Mouse (Mus musculus): Measurements from ENCODE around the gene Plxnc1. TPM values are rescaled to one million over a fixed set of nuclear protein-coding genes. Genes with fewer than 3 reads are reported as not detected.

Gene Plxnc1
- total and polyA plus RNA-seq, 2 experiments, result 2.7 to 13.9 TPM

DNA sequence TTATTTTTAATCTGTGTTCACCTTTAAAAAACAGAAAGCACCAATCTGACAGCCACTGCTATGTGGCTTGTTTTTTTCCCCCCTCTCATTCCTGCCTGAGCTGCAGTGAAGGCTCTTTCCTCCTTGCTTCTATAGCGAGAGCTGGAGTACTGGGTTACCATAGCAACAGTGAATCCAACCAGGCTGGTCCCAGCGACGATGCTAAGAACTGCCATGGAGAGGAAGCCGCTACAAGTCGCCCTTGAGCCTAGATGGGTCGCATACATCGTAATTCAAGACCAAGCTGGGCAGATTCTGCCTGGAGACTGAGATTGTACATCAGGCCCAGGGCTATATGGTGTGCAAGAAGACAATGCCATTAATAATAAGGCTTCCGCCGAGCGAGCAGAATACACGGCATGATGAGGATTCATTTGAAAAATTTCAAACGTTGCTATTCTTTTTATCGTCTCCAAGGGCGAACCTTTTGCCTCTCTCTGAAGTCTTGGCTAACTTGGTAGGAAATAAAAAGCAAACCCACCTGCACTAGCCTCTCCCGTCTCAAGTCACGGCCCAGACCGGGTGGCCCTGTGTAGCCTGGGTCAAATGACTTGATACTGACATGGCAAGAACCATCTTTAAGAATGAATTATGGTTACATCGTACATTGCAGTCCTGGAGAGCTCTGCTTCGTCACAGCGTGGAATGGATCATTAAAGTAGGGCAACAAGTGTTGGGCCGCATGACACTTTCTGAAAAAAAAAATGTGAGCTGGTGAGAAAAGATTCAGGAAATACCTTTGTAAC is 38.8 kb downstream of the Plxnc1 start:
- whole genome bisulfite sequencing, result 54% methylated on average over 21 of the region's 21 CpGs
- no peaks in the 10 kb centered on the region; the same call in 1 of the 2 replicates for H3K27me3 ChIP-seq (ENCODE audit: control insufficient read depth, insufficient read depth, low read length)
- TF ChIP-seq CTCF (IDR thresholded peaks at IDR 0.05; ENCODE audit: low read depth, low read length) (no peak), POLR2A (IDR thresholded peaks at IDR 0.05; ENCODE audit: extremely low read depth, insufficient read depth, low read length) (no peak)
- H3K4me1 ChIP-seq (ENCODE audit: control insufficient read depth, insufficient read depth, low read length), result no peaks in the 10 kb centered on the region; the same call in 1 of the 2 replicates
- H3K9ac ChIP-seq (ENCODE audit: low read depth, low read length), result no peak overlapping the region
- no peak overlapping the region for H3K27ac ChIP-seq (replicated peaks; ENCODE audit: insufficient read depth, low read depth, low read length)
- H3K4me3 ChIP-seq (ENCODE audit: insufficient read depth, low read depth, low read length), result no peak overlapping the region
- H3K79me2 ChIP-seq (ENCODE audit: control insufficient read depth, insufficient read depth, low read length), result no peaks in the 10 kb centered on the region
- no peaks in the 10 kb centered on the region for H3K36me3 ChIP-seq (ENCODE audit: control insufficient read depth, insufficient read depth, low read length)
- DNase-seq (ENCODE audit: extremely low read depth, low read depth, low spot score), result no peak

DNA sequence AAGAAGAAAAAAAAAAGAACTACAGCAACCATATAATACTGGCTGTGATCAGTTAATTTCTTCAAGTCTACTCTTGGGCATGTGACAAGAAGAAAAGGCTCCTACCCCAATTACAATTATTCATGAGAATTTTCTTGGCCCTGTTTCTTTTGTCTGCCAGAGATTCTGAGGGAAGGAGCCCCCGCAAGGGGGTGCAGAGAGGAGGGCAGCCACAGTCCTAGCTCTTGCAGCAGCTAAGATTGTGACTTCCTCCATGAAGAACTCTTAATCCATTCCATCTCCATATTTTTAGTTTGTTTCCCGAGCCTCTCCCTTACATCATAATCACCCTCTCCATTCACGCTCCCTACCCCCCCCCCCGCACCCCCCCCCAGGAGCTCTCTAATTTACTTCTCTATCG is 39.4 kb downstream of the Plxnc1 start:
- DNase-seq (ENCODE audit: extremely low read depth, low read depth, low spot score), result no peak
- no peaks in the 10 kb centered on the region for H3K36me3 ChIP-seq (ENCODE audit: control insufficient read depth, insufficient read depth, low read length)
- H3K27ac ChIP-seq (replicated peaks; ENCODE audit: insufficient read depth, low read depth, low read length), result no peak overlapping the region
- H3K27me3 ChIP-seq (ENCODE audit: control insufficient read depth, insufficient read depth, low read length), result no peaks in the 10 kb centered on the region; the same call in 1 of the 2 replicates
- H3K9ac ChIP-seq (ENCODE audit: low read depth, low read length), result no peak overlapping the region
- no peaks in the 10 kb centered on the region for H3K79me2 ChIP-seq (ENCODE audit: control insufficient read depth, insufficient read depth, low read length)
- 67% methylated on average over 2 of the region's 5 CpGs for WGBS
- TF ChIP-seq POLR2A (IDR thresholded peaks at IDR 0.05; ENCODE audit: extremely low read depth, insufficient read depth, low read length), result no peak
- no peak for TF ChIP-seq CTCF (IDR thresholded peaks at IDR 0.05; ENCODE audit: low read depth, low read length)
- H3K4me1 ChIP-seq (ENCODE audit: control insufficient read depth, insufficient read depth, low read length), result no peaks in the 10 kb centered on the region; the same call in 1 of the 2 replicates
- no peak overlapping the region for H3K4me3 ChIP-seq (ENCODE audit: insufficient read depth, low read depth, low read length)

DNA sequence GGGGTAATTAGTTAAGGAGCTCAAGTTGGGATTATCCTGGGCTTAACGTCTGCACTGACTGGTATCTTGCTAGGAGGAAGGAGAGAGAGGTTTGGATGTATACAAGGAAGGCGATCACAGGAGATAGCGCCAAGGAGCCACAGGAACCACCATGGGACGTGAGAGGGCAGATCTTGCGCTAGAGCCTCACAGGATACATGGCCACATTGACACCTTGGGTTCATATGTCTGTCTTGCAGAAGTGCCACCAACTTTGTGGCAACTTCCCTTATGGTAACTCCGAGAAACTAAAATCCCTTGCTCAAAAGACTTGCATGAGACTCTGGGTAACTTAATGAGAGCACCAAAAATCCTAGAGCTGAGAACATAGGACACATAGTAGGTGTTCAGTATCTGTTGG is 47.7 kb downstream of the Plxnc1 start:
- Histone ChIP-seq H3K79me2 (ENCODE audit: control insufficient read depth, insufficient read depth, low read length) (no peaks in the 10 kb centered on the region), H3K36me3 (ENCODE audit: control insufficient read depth, insufficient read depth, low read length) (no peaks in the 10 kb centered on the region), H3K27me3 (ENCODE audit: control insufficient read depth, insufficient read depth, low read length) (no peaks in the 10 kb centered on the region), H3K27ac (replicated peaks; ENCODE audit: insufficient read depth, low read depth, low read length) (no peak overlapping the region), H3K4me3 (ENCODE audit: insufficient read depth, low read depth, low read length) (no peak overlapping the region), H3K4me1 (ENCODE audit: control insufficient read depth, insufficient read depth, low read length) (no peaks in the 10 kb centered on the region; the same call in 1 of the 2 replicates), H3K9ac (ENCODE audit: low read depth, low read length) (no peak overlapping the region)
- TF ChIP-seq POLR2A (IDR thresholded peaks at IDR 0.05; ENCODE audit: extremely low read depth, insufficient read depth, low read length), result no peak
- no peak for TF ChIP-seq CTCF (IDR thresholded peaks at IDR 0.05; ENCODE audit: low read depth, low read length)
- no peak for DNase-seq (ENCODE audit: extremely low read depth, low read depth, low spot score)
- WGBS, result 92% methylated on average over 6 of the region's 6 CpGs

DNA sequence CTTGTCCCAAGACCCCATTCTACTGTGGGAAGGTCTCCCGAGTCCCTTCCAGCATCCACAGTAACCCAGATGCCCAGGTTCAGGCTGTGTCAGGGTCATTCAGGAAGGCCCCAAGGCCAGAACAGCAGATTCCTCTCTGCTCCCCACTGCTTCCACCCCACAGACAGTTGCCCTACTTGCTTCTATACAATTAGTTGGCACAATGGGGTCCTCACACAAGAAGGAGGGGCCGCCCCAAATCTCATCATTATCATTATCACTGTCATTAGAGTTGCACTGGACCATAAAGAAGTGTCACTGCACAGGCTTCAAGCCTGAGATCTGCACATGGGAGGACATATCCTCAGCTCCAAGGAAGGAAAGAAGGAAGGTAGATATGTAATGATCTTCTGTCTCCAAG is 48.3 kb downstream of the Plxnc1 start:
- Histone ChIP-seq H3K27me3 (ENCODE audit: control insufficient read depth, insufficient read depth, low read length) (no peaks in the 10 kb centered on the region), H3K79me2 (ENCODE audit: control insufficient read depth, insufficient read depth, low read length) (no peaks in the 10 kb centered on the region), H3K4me3 (ENCODE audit: insufficient read depth, low read depth, low read length) (no peak overlapping the region), H3K9ac (ENCODE audit: low read depth, low read length) (no peak overlapping the region), H3K36me3 (ENCODE audit: control insufficient read depth, insufficient read depth, low read length) (no peaks in the 10 kb centered on the region), H3K27ac (replicated peaks; ENCODE audit: insufficient read depth, low read depth, low read length) (no peak overlapping the region), H3K4me1 (ENCODE audit: control insufficient read depth, insufficient read depth, low read length) (no peaks in the 10 kb centered on the region; the same call in 1 of the 2 replicates)
- TF ChIP-seq POLR2A (IDR thresholded peaks at IDR 0.05; ENCODE audit: extremely low read depth, insufficient read depth, low read length) (no peak), CTCF (IDR thresholded peaks at IDR 0.05; ENCODE audit: low read depth, low read length) (no peak)
- WGBS, result 89% methylated on average over 2 of the region's 2 CpGs
- DNase-seq (ENCODE audit: extremely low read depth, low read depth, low spot score), result no peak

DNA sequence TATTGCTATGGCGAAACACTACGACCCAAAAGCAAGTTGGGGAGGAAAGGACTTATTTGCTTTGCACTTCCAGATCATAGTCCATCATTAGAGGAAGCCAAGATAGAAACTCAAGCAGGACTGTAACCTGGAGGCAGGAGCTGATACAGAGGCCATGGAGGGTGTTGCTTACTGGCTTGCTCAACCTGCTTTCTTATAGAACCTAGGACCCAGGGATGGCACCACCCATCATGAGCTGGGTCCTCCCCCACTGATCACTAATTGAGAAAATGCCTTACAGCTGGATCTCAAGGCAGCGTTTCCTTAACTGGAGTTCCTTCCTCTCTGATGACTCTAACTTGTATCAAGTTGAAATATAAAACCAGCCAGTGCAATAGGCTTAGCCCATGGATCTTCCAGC is 48.8 kb downstream of the Plxnc1 start:
- WGBS, result 63% methylated on average over 3 of the region's 3 CpGs
- no peaks in the 10 kb centered on the region for H3K79me2 ChIP-seq (ENCODE audit: control insufficient read depth, insufficient read depth, low read length)

DNA sequence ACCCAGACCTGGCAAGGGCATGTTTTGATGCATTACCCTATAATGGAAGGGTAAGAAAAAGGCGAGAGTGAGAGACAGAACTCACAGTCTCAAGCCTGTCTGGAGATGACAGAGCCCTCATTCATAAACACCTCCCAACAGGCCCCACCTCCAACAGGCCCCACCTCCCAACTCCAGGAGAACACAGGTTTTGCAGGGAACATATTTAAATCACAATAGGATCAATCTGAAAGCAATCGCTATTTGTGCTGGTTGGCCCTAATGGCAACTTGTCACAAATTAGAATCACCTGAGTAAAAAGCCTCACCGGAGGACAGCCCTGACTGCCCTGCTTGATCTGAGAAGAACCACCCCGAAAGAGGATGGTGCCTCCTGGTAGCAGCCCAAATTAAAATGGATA is 54.9 kb downstream of the Plxnc1 start:
- H3K36me3 ChIP-seq (ENCODE audit: control insufficient read depth, insufficient read depth, low read length), result no peaks in the 10 kb centered on the region
- TF ChIP-seq CTCF (IDR thresholded peaks at IDR 0.05; ENCODE audit: low read depth, low read length), result no peak
- TF ChIP-seq POLR2A (IDR thresholded peaks at IDR 0.05; ENCODE audit: extremely low read depth, insufficient read depth, low read length), result no peak
- H3K27ac ChIP-seq (replicated peaks; ENCODE audit: insufficient read depth, low read depth, low read length), result no peak overlapping the region
- no peaks in the 10 kb centered on the region for H3K79me2 ChIP-seq (ENCODE audit: control insufficient read depth, insufficient read depth, low read length)
- 84% methylated on average over 4 of the region's 4 CpGs for WGBS
- no peak overlapping the region for H3K4me3 ChIP-seq (ENCODE audit: insufficient read depth, low read depth, low read length)
- H3K27me3 ChIP-seq (ENCODE audit: control insufficient read depth, insufficient read depth, low read length), result no peaks in the 10 kb centered on the region
- no peak overlapping the region for H3K9ac ChIP-seq (ENCODE audit: low read depth, low read length)
- no peaks in the 10 kb centered on the region for H3K4me1 ChIP-seq (ENCODE audit: control insufficient read depth, insufficient read depth, low read length)
- DNase-seq (ENCODE audit: extremely low read depth, low read depth, low spot score), result no peak

More for the DNA sequence above, 48.8 kb downstream of the Plxnc1 start:
- H3K27ac ChIP-seq (replicated peaks; ENCODE audit: insufficient read depth, low read depth, low read length), result no peak overlapping the region
- no peaks in the 10 kb centered on the region; the same call in 1 of the 2 replicates for H3K4me1 ChIP-seq (ENCODE audit: control insufficient read depth, insufficient read depth, low read length)
- H3K9ac ChIP-seq (ENCODE audit: low read depth, low read length), result no peak overlapping the region
- no peak for TF ChIP-seq POLR2A (IDR thresholded peaks at IDR 0.05; ENCODE audit: extremely low read depth, insufficient read depth, low read length)
- TF ChIP-seq CTCF (IDR thresholded peaks at IDR 0.05; ENCODE audit: low read depth, low read length), result no peak
- no peaks in the 10 kb centered on the region for H3K36me3 ChIP-seq (ENCODE audit: control insufficient read depth, insufficient read depth, low read length)
- DNase-seq (ENCODE audit: extremely low read depth, low read depth, low spot score), result peak; percentile 14
- H3K4me3 ChIP-seq (ENCODE audit: insufficient read depth, low read depth, low read length), result no peak overlapping the region
- H3K27me3 ChIP-seq (ENCODE audit: control insufficient read depth, insufficient read depth, low read length), result no peaks in the 10 kb centered on the region

Data from liver, adult 2 months (tissue).